Mouse (Mus musculus) midbrain, embryonic 13.5 days (tissue): ENCODE results near the gene Aaed1. TPM values are rescaled to one million over a fixed set of nuclear protein-coding genes. Genes with fewer than 3 reads are reported as not detected.

Source experiments
- ATAC-seq: fragments of 200-750 bp; cut with Nextera tagmentation; 2 replicates; pipeline ENCODE4 v1.8.0; 2017; ENCODE audit warnings: mild to moderate bottlenecking, moderate TSS enrichment, moderate library complexity
- H3K27ac ChIP-seq: fragments of 300-500 bp; sonication (generic); 2 replicates; pipeline ENCODE4 v1.5.1; 2015; ENCODE audit warnings: inconsistent platforms, mild to moderate bottlenecking, moderate library complexity
- H3K27me3 ChIP-seq: fragments of 300-500 bp; sonication (generic); 2 replicates; pipeline ENCODE4 v1.6.1; 2015; ENCODE audit warnings: mild to moderate bottlenecking, inconsistent platforms
- H3K36me3 ChIP-seq: fragments of 300-500 bp; sonication (generic); 2 replicates; pipeline ENCODE4 v1.6.1; 2015; ENCODE audit warnings: mild to moderate bottlenecking, inconsistent platforms
- H3K4me1 ChIP-seq: fragments of 300-500 bp; sonication (generic); replicated peaks from 2 replicates; pipeline ENCODE4 v1.6.1; 2015; ENCODE audit warnings: inconsistent platforms
- H3K4me2 ChIP-seq: fragments of 300-500 bp; sonication (generic); replicated peaks from 2 replicates; pipeline ENCODE4 v1.6.1; 2015; ENCODE audit warnings: moderate library complexity, mild to moderate bottlenecking, inconsistent platforms
- H3K4me3 ChIP-seq: fragments of 300-500 bp; sonication (generic); replicated peaks from 2 replicates; pipeline ENCODE4 v1.5.1; 2015; ENCODE audit warnings: mild to moderate bottlenecking, inconsistent platforms
- H3K9ac ChIP-seq: fragments of 300-500 bp; sonication (generic); replicated peaks from 2 replicates; pipeline ENCODE4 v1.6.1; 2015; ENCODE audit warnings: mild to moderate bottlenecking, inconsistent platforms
- H3K9me3 ChIP-seq: fragments of 300-500 bp; sonication (generic); 2 replicates; pipeline ENCODE4 v1.6.1; 2016; ENCODE audit warnings: mild to moderate bottlenecking, inconsistent platforms
- WGBS: fragments of 180-500 bp; shearing (Covaris S2); methylation state at CpG from one replicate; pipeline ENCODE4 v1.1.7; 2015; 5-methylcytosine and 5-hydroxymethylcytosine counted together
- polyA plus RNA-seq: library from polyadenylated mRNA; unstranded; fragments of >200 nt; fragmentation: Nextera tagmentation; extraction: Ambion mirVana; gene quantifications from 2 replicates; pipeline ENCODE4 v1.2.1, GENCODE M21; 2015

The Aaed1 gene
- polyA plus RNA-seq, 1 experiment from 2014 or later: 12.9 TPM

DNA sequence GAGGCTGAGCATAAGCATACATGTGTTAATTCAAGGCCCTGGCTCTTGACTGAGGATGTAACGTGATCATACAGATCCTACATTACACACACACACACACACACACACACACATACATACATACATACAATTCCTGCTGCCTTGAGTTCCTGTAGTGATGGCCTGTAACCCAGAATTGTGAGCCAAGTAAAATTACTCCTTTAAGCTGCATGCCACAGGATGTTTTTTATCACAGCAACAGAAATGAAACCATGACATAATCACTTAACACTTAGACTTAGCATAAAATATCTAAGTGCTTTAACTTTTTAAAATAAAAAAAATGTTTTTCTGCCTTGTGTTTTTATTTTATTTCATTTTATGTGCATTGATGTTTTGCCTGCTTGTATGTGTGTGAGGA lies 13.4 kb downstream of the Aaed1 start:
- WGBS: 100% methylated on average over 1 of the region's 1 CpGs
- H3K36me3 ChIP-seq: 0 out of 2 replicates have a peak, but pooled peaks cover 5% of the 10 kb centered on the region
- H3K9ac ChIP-seq: no peak overlapping the region
- H3K27me3 ChIP-seq: no peaks in the 10 kb centered on the region
- no peak overlapping the region for H3K4me2 ChIP-seq
- no peak overlapping the region for H3K4me3 ChIP-seq
- H3K9me3 ChIP-seq: no peaks in the 10 kb centered on the region
- no peaks in the 10 kb centered on the region for H3K4me1 ChIP-seq
- ATAC-seq: no peak
- no peak overlapping the region for H3K27ac ChIP-seq

DNA sequence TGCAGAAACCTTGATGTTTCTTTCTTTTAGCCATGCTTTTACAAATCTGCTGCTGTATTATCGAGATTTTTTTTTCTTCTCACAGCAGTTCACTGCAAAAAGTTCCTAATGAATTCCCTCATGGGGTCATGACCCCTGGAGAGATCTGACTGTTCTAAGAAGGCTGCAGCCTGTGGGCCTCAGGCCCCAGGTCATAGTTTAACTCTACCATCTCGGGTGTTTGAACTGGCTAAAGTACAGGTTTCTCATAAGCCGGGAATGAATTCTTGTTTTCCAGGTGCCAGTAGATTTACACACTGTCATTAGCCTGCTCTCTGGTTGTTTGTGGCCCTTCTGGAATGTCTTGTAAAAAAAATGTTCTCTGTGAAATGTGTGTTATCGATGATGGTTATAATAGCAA lies 25.7 kb downstream of the Aaed1 start:
- Histone ChIP-seq H3K36me3 (no peaks in the 10 kb centered on the region), H3K27me3 (no peaks in the 10 kb centered on the region), H3K4me1 (no peaks in the 10 kb centered on the region), H3K4me3 (no peak overlapping the region), H3K9me3 (no peaks in the 10 kb centered on the region), H3K4me2 (no peak overlapping the region), H3K27ac (no peak overlapping the region), H3K9ac (no peak overlapping the region)
- WGBS: 50% methylated on average over 4 of the region's 4 CpGs
- no peak for ATAC-seq

GRCm38 (mm10) chr13:64286321-64286720 lies 26.2 kb downstream of the Aaed1 start:
- H3K27me3 ChIP-seq: no peaks in the 10 kb centered on the region
- no peak overlapping the region for H3K4me3 ChIP-seq
- H3K4me2 ChIP-seq: no peak overlapping the region
- 74% methylated on average over 4 of the region's 4 CpGs for WGBS
- no peaks in the 10 kb centered on the region for H3K9me3 ChIP-seq
- no peaks in the 10 kb centered on the region for H3K36me3 ChIP-seq
- no peak overlapping the region for H3K9ac ChIP-seq
- no peak overlapping the region for H3K27ac ChIP-seq
- no peaks in the 10 kb centered on the region for H3K4me1 ChIP-seq
- no peak for ATAC-seq

GRCm38 (mm10) chr13:64284676-64285075 lies 27.8 kb downstream of the Aaed1 start:
- no peaks in the 10 kb centered on the region for H3K27me3 ChIP-seq
- ATAC-seq: no peak
- no peaks in the 10 kb centered on the region for H3K36me3 ChIP-seq
- no peaks in the 10 kb centered on the region for H3K9me3 ChIP-seq
- WGBS: 92% methylated on average over 2 of the region's 2 CpGs
- H3K4me2 ChIP-seq: no peak overlapping the region
- no peak overlapping the region for H3K27ac ChIP-seq
- no peaks in the 10 kb centered on the region for H3K4me1 ChIP-seq
- no peak overlapping the region for H3K4me3 ChIP-seq
- no peak overlapping the region for H3K9ac ChIP-seq

DNA sequence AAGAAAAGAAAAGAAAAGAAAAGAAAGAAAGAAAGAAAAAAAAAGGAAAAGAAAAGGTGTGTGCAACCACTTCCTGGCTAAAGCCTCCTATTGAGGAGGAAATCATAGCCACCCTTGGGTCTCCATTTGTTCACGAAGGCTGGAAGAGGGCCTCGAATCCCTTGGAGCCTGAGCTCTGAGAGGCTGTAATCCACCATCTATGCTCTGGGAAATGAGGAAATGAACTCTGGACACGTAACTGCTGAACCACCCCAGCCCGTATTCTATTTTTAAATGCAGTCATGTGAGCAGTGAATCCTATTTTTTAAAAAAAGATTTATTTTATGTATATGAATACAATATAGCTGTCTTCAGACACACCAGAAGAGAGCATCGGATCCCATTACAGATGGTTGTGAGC lies 31.6 kb downstream of the Aaed1 start:
- 92% methylated on average over 5 of the region's 5 CpGs for WGBS
- peaks cover 16% of the 10 kb centered on the region for H3K27me3 ChIP-seq
- no peak for ATAC-seq
- H3K4me2 ChIP-seq: no peak overlapping the region
- H3K4me3 ChIP-seq: no peak overlapping the region
- H3K4me1 ChIP-seq: no peaks in the 10 kb centered on the region
- H3K36me3 ChIP-seq: no peaks in the 10 kb centered on the region
- no peak overlapping the region for H3K9ac ChIP-seq
- no peak overlapping the region for H3K27ac ChIP-seq
- no peaks in the 10 kb centered on the region for H3K9me3 ChIP-seq

DNA sequence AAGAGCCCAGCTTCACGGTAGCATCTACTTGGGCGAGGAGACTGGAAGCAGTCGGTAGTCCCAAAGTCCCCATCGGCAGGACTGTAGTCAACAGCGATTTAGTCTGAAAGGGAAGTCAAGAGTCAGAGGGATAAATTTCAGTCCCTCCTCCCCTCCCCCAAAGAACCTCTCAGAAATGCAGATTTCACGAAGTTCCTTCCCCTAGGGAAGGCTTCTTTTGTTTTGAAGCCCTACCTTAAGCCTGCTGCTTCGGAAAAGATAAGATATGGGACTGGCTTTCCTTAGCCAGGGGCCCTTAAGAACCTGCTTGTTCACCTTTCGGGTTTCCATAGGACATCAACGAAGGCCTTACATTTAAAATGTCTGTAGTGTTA lies 36.8 kb downstream of the Aaed1 start:
- 11% methylated on average over 9 of the region's 9 CpGs for WGBS
- peaks cover 16% of the 10 kb centered on the region for H3K4me1 ChIP-seq
- H3K4me3 ChIP-seq: peak overlapping the region; percentile 80
- no peaks in the 10 kb centered on the region for H3K36me3 ChIP-seq
- peak overlapping the region; percentile 99 for H3K4me2 ChIP-seq
- no peaks in the 10 kb centered on the region for H3K9me3 ChIP-seq
- no peak for ATAC-seq
- H3K27ac ChIP-seq: no peak overlapping the region
- peaks cover 40% of the 10 kb centered on the region for H3K27me3 ChIP-seq
- H3K9ac ChIP-seq: no peak overlapping the region

DNA sequence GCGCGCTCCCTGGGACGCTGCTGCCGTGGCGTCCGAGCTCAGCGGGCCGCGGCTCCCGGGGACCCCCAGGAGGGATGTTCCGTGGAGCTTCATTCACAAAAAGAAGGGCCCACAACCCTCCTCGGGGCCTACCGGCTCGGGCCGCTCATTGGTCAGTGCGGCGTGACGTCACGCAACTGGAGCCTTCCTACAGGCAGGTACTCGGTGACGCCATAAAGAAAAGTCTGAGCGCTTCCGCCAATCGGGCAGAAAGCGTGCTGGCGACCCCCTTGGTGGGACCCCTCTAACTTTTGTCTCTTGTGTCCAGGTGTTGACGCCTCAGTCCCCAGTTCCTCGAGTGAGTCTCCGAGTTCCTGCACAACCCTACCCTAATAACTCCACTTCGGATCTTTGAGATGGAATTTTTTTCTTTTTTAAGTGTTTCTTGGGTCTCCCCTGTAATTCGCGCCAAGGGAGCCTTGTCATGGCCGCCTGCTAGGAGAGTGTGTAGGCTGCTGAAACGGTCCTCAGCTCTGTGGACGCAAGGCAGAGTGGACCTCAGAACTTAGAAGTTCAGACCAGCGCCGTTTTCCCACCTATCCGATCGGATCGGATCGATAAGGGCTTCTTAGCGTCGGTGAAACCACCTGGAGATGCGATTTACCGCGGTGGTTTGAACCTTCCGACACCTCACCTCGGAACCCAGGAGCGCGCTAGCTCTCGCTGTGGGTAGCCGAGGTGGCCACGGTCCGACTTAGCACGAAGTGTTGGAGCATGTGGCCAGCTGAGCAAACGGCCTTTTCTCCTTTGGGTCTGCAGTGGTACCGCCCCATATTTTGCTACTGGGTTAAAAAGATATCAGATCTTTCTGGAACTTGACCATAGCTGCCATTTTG lies 37.4 kb downstream of the Aaed1 start, which contains the start of gene Cdc14b:
Gene Cdc14b (minus strand): TSS at position 412 of the 875 bp plus-strand sequence.
- 1% methylated on average over 56 of the region's 57 CpGs for WGBS
- Histone ChIP-seq H3K9ac (peak within 1 kb of the TSS; percentile 78), H3K4me1 (peaks cover 16% of the 10 kb centered on the region), H3K4me3 (peak within 1 kb of the TSS; percentile 80), H3K9me3 (no peaks in the 10 kb centered on the region), H3K27me3 (peaks cover 40% of the 10 kb centered on the region), H3K4me2 (peak within 1 kb of the TSS; percentile 99), H3K36me3 (no peaks in the 10 kb centered on the region), H3K27ac (no peak within 1 kb of the TSS)
- peak; percentile 98 for ATAC-seq

DNA sequence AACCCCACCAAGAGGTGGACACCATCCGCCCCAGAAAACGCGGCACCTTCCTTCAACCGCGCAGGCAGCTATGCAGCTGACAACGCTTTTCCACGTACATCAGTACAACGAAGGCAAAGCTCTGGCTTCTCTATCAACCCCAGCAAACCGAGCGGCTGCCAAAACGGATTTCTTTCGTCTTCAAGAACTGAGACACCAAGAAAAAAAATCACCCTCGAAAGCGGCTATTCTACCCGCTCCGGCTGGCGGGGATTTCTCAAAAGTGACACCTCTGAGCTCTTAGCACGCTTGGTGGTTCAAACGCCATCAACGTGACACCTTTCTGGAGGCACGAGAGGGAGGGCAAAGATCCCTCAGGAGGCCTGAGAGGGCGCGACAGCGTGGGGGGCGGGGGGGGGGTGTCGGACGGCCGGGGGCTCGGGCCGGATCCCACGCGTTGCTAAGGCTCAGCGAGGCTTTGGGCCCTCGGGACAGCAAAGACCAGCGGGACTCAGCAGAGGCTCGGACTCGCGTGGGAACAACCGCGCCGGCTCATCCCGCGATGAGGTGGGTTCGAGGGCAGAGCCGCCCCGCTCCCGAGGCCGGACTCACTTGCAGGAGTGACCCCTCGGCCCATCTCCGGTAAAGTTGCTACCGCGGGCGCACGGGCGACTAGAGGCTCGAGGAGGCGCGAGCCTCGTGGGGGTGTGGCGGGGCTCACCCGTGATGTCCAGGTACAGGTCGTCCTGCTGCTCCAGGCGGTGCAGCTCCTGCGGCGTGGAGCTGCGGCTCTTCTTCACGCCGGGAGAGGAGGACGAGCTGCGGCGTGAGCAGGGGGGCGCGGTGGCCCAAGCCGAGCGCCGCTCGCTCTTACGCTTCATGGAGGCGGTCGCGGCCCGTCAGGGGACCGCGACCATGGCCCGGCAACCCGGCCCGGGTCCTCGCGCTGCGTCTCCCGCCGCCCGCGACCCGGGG lies 38.3 kb downstream of the Aaed1 start:
- H3K9ac ChIP-seq: peak overlapping the region; percentile 78
- H3K9me3 ChIP-seq: no peaks in the 10 kb centered on the region
- no peaks in the 10 kb centered on the region for H3K36me3 ChIP-seq
- WGBS: under 1% methylated on average over 61 of the region's 95 CpGs
- peaks cover 16% of the 10 kb centered on the region for H3K4me1 ChIP-seq
- H3K4me3 ChIP-seq: peak overlapping the region; percentile 80
- peak overlapping the region; percentile 99 for H3K4me2 ChIP-seq
- peak; percentile 84 for ATAC-seq
- no peak overlapping the region for H3K27ac ChIP-seq
- peaks cover 40% of the 10 kb centered on the region for H3K27me3 ChIP-seq

- no peaks in the 10 kb centered on the region for H3K9me3 ChIP-seq
- no peak overlapping the region for H3K9ac ChIP-seq
- no peaks in the 10 kb centered on the region for H3K36me3 ChIP-seq
- ATAC-seq: no peak
- peaks cover 40% of the 10 kb centered on the region for H3K27me3 ChIP-seq
- 55% methylated on average over 8 of the region's 8 CpGs for WGBS
- H3K4me3 ChIP-seq: no peak overlapping the region; the same call in 1 of the 2 replicates
- H3K4me1 ChIP-seq: peaks cover 16% of the 10 kb centered on the region
- H3K27ac ChIP-seq: no peak overlapping the region
- peak overlapping the region; percentile 99 for H3K4me2 ChIP-seq
Measured at GRCm38 (mm10) chr13:64273352-64273751, 39.2 kb downstream of the Aaed1 start.

GRCm38 (mm10) chr13:64268384-64268783 lies 44.1 kb downstream of the Aaed1 start:
- no peak overlapping the region for H3K4me3 ChIP-seq
- no peaks in the 10 kb centered on the region for H3K9me3 ChIP-seq
- H3K4me2 ChIP-seq: no peak overlapping the region
- no peaks in the 10 kb centered on the region for H3K36me3 ChIP-seq
- ATAC-seq: no peak
- no peak overlapping the region for H3K9ac ChIP-seq
- 82% methylated on average over 4 of the region's 4 CpGs for WGBS
- no peak overlapping the region for H3K27ac ChIP-seq
- H3K27me3 ChIP-seq: peaks cover 6% of the 10 kb centered on the region; the same call in 1 of the 2 replicates
- H3K4me1 ChIP-seq: peaks cover 5% of the 10 kb centered on the region

GRCm38 (mm10) chr13:64267151-64267550 lies 45.4 kb downstream of the Aaed1 start:
- Histone ChIP-seq H3K27ac (no peak overlapping the region), H3K4me3 (no peak overlapping the region), H3K27me3 (no peaks in the 10 kb centered on the region), H3K36me3 (no peaks in the 10 kb centered on the region), H3K9me3 (no peaks in the 10 kb centered on the region), H3K4me2 (0 out of 2 replicates have a peak overlapping the region, but pooled peaks have one; percentile 5), H3K4me1 (peaks cover 5% of the 10 kb centered on the region), H3K9ac (peak overlapping the region; percentile 28; the same call in 1 of the 2 replicates)
- peak; percentile 62 for ATAC-seq
- WGBS: 12% methylated on average over 9 of the region's 9 CpGs

DNA sequence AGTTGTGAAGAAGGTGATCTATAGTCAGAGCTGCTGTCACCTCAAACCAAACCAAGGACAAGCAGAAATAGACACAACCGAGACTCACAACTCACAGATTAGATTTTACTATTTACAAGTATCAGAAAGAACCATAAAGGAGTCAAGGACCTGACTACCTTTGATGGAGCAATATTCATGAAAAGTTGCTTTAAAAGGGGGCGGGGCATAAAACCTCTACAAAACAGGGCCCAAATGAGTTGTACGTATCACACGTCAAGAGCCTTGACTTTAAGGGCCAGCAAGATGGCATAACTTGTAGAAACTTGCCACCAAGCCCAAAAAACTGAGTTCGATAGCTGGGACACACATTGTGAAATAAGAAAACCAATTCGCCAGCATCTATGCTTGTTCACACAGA lies 47.9 kb downstream of the Aaed1 start:
- 95% methylated on average over 6 of the region's 6 CpGs for WGBS
- Histone ChIP-seq H3K27me3 (no peaks in the 10 kb centered on the region), H3K4me3 (no peak overlapping the region), H3K9ac (no peak overlapping the region), H3K4me2 (no peak overlapping the region), H3K9me3 (no peaks in the 10 kb centered on the region), H3K4me1 (peaks cover 5% of the 10 kb centered on the region), H3K36me3 (no peaks in the 10 kb centered on the region), H3K27ac (no peak overlapping the region)
- ATAC-seq: no peak
